Mouse (Mus musculus) CH12.LX (cell line): ENCODE measurements at regions not wholly inside any gene's neighbourhood (a gene's known extent, or its start where the extent isn't known, plus 50 kb on each side); places are given as distances from the start of the nearest gene placed in this dataset.

Experiments
- CTCF ChIP-seq, 2 experiments: IDR thresholded peaks in 1 of 2; conservative IDR thresholded peaks in 1 of 2; 2 replicates each; pipeline ENCODE4 v1.5.1; 2011 to 2012; ENCODE audit warnings: low read depth in 2 of 2, low read length in 2 of 2, improper control_type of control experiment in 1 of 2, inconsistent platforms in 1 of 2, mild to moderate bottlenecking in 1 of 2, moderate library complexity in 1 of 2
- E2F4 ChIP-seq: IDR thresholded peaks from 2 replicates; pipeline ENCODE4 v1.6.1; 2011; ENCODE audit warnings: low read depth, low read length, improper control_type of control experiment; ENCODE audit not compliant: insufficient replicate concordance
- HCFC1 ChIP-seq: IDR thresholded peaks from 2 replicates; pipeline ENCODE4 v1.6.1; 2012; ENCODE audit warnings: low read depth, mild to moderate bottlenecking, inconsistent platforms, low read length, improper control_type of control experiment
- MAFK ChIP-seq: IDR thresholded peaks from 2 replicates; pipeline ENCODE4 v1.6.1; 2011; ENCODE audit warnings: low read length, improper control_type of control experiment; ENCODE audit not compliant: insufficient replicate concordance
- MEF2A ChIP-seq: IDR thresholded peaks from 2 replicates; pipeline ENCODE4 v1.6.1; 2014; ENCODE audit warnings: low read depth, mild to moderate bottlenecking, inconsistent platforms, low read length, improper control_type of control experiment, borderline replicate concordance
- NRF1 ChIP-seq: IDR thresholded peaks from 2 replicates; pipeline ENCODE4 v1.6.1; 2014; ENCODE audit warnings: low read depth, mild to moderate bottlenecking, inconsistent platforms, low read length, improper control_type of control experiment, moderate library complexity
- PAX5 ChIP-seq: IDR thresholded peaks from 2 replicates; pipeline ENCODE4 v1.6.1; 2012; ENCODE audit warnings: low read length, inconsistent platforms, mixed read lengths
- POLR2A ChIP-seq: IDR thresholded peaks from 2 replicates; pipeline ENCODE4 v1.6.1; 2011; ENCODE audit warnings: low read depth, mild to moderate bottlenecking, improper control_type of control experiment, low read length
- TCF12 ChIP-seq: IDR thresholded peaks from 2 replicates; pipeline ENCODE4 v1.6.1; 2014; ENCODE audit warnings: low read depth, mild to moderate bottlenecking, inconsistent platforms, low read length, improper control_type of control experiment
- USF1 ChIP-seq: IDR thresholded peaks from 2 replicates; pipeline ENCODE4 v1.6.1; 2014; ENCODE audit warnings: low read depth, mild to moderate bottlenecking, inconsistent platforms, low read length, improper control_type of control experiment
- ZC3H11A ChIP-seq: IDR thresholded peaks from 2 replicates; pipeline ENCODE4 v1.6.1; 2012; ENCODE audit warnings: low read depth, mild to moderate bottlenecking, inconsistent platforms, low read length, improper control_type of control experiment

DNA sequence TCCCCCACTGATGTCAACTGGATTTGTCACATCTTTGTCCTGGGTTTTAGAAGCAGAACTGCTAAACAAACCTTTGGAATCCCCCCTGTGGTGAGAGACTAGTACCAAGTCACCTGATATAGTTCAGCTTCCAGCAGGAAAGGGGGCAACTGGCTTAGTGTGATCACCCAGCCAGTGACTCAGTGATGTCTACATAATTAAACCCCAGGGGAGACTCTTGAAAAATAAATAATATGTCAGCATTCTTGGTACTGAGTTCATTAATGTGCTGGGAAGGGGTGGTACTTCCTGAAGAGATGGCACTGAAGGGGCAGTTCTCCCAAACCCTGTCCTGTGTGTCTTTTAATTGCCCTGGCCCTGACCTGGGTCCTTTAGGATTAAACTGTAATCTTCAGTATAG is 166.5 kb upstream of the Camk1g start:
- TF ChIP-seq CTCF (conservative IDR thresholded peaks at IDR 0.05 in 1 of 2, IDR thresholded peaks at IDR 0.05 in 1 of 2; ENCODE audit: low read depth in 2 of 2, low read length in 2 of 2): no peak
- no peak for TF ChIP-seq USF1
- TF ChIP-seq PAX5: no peak
- no peak for TF ChIP-seq E2F4
- no peak for TF ChIP-seq POLR2A
- TF ChIP-seq MEF2A: no peak
- TF ChIP-seq ZC3H11A: no peak
- TF ChIP-seq MAFK: no peak
- TF ChIP-seq TCF12: no peak
- TF ChIP-seq HCFC1: no peak
- TF ChIP-seq NRF1: no peak
